Mouse (Mus musculus): Measurements from ENCODE around the gene Rffl. TPM values are rescaled to one million over a fixed set of nuclear protein-coding genes. Genes with fewer than 3 reads are reported as not detected.
"Not testable (repeated sequence)": the region's sequence is repeated elsewhere in the genome, so short reads cannot be mapped to it uniquely, and the experiment has no call there.

Rffl gene
- total RNA-seq, 4 experiments from 2014 or later, result 12.1 to 16.0 (median 14.8) TPM

- no peak for DNase-seq (ENCODE audit: low spot score in 2 of 2)
These were observed 24.1 kb downstream of the Rffl start for GRCm38 (mm10) chr11:82846938-82847337.

DNA sequence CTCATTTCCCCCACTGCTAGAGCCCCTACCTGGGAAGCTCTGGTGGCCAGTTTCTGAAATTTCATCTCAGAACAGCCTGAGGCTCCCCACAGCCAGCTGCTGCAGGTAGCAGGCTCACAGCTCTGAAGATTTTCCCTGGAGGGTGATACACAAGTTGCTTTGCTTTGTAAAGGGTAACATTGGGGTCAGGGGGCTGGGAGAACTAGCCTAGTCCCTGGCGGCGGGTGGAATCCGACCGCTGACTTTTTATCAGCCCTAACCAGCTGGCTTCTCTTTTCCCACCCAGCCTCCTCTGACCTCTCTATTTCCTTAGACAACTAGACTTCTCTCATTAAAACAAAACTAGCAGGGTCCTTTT is 25.0 kb downstream of the Rffl start:
- no peak for DNase-seq (ENCODE audit: low spot score in 2 of 2)

DNA sequence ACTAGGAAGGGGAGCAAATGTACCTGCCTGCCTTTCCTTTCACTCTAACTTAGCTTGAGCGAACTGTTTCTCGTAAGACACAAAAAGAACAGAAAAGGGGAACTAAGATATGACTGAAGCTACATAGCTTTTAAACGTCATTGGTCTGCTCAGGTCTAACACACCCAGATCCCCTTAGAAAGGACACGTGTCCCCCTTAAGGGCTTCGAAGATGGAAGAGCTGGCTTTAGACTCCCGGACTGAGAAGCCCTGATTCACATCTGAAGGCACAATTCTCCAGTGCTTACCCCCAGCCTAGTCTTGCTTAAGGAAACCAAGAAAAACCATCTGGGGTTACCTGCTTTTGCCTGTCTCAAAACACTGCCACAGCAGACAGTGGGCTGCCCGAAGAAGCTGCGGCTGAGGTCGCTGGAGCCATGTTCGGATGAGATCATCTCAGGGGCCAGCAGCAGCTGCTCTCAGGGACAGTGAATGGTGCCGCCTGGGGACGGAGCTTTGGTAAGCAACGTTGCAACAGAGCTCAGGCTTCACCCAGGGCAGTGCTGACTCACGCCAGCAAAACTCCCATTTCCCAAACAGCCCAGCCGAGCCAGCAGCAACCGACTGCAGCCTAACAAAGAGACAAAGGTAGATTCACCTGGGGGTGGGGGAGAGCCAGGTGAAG is 25.5 kb downstream of the Rffl start:
- DNase-seq (ENCODE audit: low spot score in 2 of 2), result peak; percentile 64 to 69

DNA sequence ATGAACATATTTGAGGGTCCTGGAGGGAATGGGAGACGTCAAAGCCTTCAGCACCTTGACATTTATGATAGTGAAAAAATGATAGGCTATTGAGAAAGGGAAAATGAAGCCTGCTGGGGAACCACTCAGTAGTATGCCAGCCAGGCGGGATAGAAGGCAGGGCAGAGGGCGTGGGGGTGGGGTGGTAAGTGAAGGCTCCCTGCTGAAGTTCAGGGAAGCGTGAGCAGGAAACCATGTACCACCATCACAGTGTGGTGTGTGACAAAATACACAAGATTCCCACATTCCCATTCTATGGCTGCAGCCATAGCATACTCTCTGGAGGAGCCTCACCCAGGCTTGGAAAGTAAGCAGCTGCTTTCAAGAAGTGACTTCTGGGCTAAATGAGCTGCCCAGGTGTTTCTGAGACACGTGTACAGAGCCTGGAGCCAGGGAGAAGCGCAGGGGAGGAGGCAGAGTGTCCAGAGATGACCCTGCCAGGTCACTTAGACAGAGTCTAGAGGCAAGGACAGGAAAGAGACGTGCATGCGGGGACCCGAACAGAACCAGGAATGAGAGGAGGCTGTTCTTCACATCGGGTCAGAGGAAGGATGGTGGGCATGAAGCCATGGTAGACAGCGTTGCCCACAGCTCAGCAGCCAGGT is 26.1 kb downstream of the Rffl start:
- no peak for DNase-seq (ENCODE audit: low spot score in 2 of 2)

DNA sequence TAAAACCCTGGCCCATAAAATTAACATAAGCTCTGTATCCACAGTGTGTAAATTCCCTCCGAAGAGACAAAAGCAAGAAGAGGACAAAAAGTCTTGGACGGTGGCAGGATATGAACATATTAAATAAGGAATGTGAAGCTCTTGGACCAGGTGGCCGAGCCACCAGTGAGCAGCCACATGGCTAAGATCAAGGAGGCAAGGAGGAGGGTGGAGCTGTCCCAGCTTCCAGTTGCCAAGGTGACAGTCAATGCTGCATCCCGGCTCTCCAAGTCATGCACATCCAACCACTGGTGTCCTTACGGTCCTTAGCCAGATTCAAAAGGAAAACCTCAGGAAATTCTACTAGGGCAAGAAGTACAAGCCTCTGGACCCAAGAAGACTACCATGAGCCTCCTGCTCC is 32.5 kb downstream of the Rffl start:
- no peak for DNase-seq (ENCODE audit: low spot score in 2 of 2)

- DNase-seq (ENCODE audit: low spot score in 2 of 2), result no peak
These were observed 33.2 kb downstream of the Rffl start for GRCm38 (mm10) chr11:82837848-82838247.

GRCm38 (mm10) chr11:82837192-82837591 is 33.8 kb downstream of the Rffl start:
- no peak for DNase-seq (ENCODE audit: low spot score in 2 of 2)

GRCm38 (mm10) chr11:82835616-82836432 is 35.2 kb downstream of the Rffl start:
- no peak for DNase-seq (ENCODE audit: low spot score in 2 of 2)

DNA sequence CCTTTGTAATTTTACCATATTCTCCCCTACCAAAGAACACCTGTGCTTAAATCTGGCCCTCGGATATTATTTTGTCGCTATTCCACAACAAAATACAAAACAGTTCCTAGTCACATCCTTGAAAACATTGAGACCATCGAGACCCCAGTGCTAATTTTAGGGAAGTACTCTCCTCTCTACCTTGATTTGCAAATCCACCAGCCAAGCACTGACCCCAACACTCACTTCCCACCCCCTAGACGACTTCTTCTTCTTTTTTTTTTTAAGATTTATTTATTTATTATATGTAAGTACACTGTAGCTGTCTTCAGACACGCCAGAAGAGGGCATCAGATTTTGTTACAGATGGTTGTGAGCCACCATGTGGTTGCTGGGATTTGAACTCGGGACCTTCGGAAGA is 36.7 kb downstream of the Rffl start:
- not testable (repeated sequence) for DNase-seq (ENCODE audit: low spot score in 2 of 2)

GRCm38 (mm10) chr11:82833929-82834328 is 37.1 kb downstream of the Rffl start:
- DNase-seq (ENCODE audit: low spot score in 2 of 2), result no peak

- DNase-seq (ENCODE audit: low spot score in 2 of 2), result not testable (repeated sequence)
These were observed 38.6 kb downstream of the Rffl start for GRCm38 (mm10) chr11:82832402-82832801.

GRCm38 (mm10) chr11:82831008-82831893 is 39.8 kb downstream of the Rffl start:
- DNase-seq (ENCODE audit: low spot score in 2 of 2), result peak; percentile 45 to 47

GRCm38 (mm10) chr11:82826818-82827217 is 44.2 kb downstream of the Rffl start:
- DNase-seq (ENCODE audit: low spot score in 2 of 2), result no peak

GRCm38 (mm10) chr11:82820788-82821456 is 50.1 kb downstream of the Rffl start:
- DNase-seq (ENCODE audit: low spot score in 2 of 2), result no peak

DNA sequence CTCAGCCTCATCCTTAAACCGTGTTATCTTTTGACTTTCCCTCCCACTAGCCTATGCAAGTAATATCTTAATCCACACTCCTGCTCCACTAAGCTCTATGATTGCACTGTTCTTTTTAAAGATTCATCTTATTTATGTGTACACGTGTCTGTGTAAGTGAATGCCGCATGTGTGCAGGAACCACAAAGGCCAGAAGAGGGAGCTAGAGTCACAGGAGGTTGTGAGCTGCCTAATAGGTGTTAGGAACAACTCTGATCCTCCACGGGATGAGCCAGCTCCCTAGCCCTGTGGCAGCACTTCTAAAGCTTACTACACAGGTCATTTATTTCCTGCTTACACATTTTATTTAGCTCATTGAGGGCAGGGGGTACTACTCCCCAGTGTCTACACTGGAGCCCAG is 51.7 kb downstream of the Rffl start:
- peak in 1 of 2 experiments; percentile 38 for DNase-seq (ENCODE audit: low spot score in 2 of 2)

DNA sequence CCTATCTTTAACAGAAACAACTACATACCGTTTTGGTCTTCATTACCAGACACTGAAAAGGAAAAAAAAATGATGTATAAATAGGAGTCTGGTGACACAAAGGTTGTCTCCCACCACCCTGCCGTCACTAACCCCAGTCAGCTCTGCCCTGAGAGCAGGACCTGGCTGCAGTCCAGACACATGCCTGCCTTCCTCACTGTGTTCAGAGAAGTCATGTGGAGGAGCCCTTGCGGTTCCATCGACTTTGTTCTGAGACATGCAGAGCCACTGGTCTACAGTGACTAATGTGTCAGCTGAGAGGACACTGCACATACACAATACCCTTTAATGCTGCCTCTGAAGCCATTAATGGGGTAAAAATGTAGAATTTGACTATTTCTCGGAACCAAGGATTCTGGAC is 62.5 kb downstream of the Rffl start:
- no peak for DNase-seq (ENCODE audit: low spot score in 2 of 2)

DNA sequence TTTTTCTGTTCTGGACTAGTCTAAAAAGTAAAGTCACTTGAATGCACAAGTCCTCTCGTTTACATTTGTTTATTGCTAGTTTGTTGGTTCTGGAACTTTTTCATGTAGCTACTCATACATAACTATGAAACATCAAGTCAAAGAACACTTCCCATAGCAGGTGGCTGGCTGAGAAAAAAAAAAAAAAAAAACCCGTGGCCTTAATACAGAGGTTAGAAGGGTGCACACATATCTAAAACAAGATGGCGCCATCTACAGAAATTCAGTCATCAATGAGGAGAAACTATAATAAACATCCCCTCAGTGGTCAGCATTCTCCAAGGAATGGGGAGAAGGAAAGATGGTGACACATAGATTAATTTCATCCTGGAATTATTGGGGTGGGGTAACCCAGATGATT is 63.6 kb downstream of the Rffl start:
- DNase-seq (ENCODE audit: low spot score in 2 of 2), result no peak

- DNase-seq (ENCODE audit: low spot score in 2 of 2), result no peak
These were observed 64.4 kb downstream of the Rffl start for GRCm38 (mm10) chr11:82806656-82807055.

DNA sequence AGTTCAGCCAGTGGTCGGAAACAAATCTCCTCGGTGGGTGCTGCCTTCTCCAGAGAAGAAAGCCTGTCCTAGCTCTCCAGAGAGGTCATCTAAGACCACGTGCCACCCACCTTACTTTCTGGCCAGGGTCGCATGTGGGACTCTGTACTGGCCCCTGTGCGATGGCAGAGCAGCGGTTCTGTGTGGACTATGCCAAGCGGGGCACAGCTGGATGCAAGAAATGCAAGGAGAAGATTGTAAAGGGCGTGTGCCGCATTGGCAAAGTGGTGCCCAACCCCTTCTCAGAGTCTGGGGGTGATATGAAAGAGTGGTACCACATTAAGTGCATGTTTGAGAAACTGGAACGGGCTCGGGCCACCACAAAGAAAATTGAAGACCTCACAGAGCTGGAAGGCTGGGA is 87.6 kb downstream of the Rffl start:
- no peak for DNase-seq (ENCODE audit: low spot score in 2 of 2)

- no peak for DNase-seq (ENCODE audit: low spot score in 2 of 2)
These were observed 88.8 kb downstream of the Rffl start for GRCm38 (mm10) chr11:82782197-82782596.
